Mouse (Mus musculus): ENCODE data around the gene Usp12.

The Usp12 gene

GRCm38 (mm10) chr5:146794853-146795252, at the start of gene Usp12:
Usp12 (minus strand) TSS chr5:146795006.
- DNase-seq (ENCODE audit: low read depth, low spot score): peak; percentile 98

- peak; percentile 44 for DNase-seq (ENCODE audit: low read depth, low spot score)
Measured at GRCm38 (mm10) chr5:146844301-146844941, 49.6 kb upstream of the Usp12 start.

DNA sequence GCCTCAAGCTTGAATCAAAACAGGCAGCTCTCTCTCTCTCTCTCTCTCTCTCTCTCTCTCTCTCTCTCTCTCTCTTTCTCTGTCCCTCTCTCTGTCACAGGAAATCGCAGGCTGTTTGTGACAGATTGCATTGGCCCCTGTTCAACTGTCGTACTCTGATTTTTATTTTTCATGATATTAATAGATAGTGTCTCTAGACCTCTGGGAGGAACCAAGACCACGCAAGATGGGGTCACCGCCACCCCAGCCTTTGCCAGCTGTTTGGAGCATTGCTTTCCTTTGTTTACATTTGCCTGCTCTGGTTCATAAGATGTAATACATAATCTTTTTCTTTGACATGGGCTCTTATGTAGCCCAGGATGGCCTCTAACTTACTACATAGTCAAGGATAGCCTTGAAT, 47.2 kb upstream of the Usp12 start:
- no peak for DNase-seq (ENCODE audit: low read depth, low spot score)

DNA sequence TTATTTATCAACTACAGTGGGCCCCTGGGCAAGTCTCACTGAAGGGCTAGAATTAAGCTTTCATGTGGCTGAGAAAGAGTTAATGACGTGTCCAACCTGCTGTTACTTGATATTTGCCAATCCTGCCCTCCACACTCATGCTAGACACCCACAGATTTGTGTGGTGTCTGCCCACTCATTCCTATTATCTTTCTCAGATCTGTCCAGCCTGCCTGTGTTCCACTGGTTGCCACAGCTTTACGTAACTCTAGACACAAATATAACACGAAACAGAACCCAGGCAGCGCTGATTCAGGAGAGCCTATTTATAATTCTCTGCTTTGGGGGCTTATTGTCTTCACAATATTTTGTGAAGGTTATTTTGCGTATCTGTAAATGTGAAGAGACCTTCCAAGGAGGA, 46.5 kb upstream of the Usp12 start:
- DNase-seq (ENCODE audit: low read depth, low spot score): peak; percentile 63

DNA sequence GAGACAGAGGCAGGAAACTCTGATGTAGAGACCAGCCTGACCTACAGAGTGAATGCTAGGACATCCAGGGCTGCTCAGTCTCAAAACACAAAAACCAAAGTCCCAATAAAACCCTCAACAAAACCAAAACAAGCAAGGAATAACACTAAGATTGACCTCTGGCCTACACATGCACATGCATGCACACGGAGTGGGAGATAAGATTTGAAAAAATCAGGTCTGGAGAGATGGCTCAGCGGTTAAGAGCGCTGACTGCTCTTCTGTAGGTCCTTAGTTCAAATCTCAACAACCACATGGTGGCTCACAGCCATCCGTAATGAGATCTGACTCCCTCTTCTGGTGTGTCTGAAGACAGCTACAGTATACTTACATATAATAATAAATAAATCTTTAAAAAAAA, 45.6 kb upstream of the Usp12 start:
- no peak for DNase-seq (ENCODE audit: low read depth, low spot score)

DNA sequence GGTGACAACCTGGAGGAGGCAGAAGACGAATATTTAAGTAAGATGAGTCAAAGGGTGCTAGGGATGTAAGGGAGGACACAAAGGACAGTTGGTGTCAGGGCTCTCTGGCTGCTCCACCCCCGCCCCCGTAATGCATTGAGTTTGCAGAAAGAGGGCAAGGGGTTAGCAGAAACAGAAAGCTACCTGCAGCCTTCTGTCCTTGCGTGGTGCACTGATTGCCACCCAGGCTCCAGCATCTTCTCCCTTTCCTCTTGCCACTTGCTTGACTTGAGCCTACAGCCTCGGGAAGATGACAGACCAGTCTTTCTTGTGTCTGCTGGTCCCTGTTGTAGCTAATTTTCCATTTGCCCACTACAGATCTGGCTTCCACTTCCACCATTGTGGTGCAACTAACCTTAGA, 45.0 kb upstream of the Usp12 start:
- DNase-seq (ENCODE audit: low read depth, low spot score): no peak

GRCm38 (mm10) chr5:146838836-146839648, 44.2 kb upstream of the Usp12 start:
- no peak for DNase-seq (ENCODE audit: low read depth, low spot score)

DNA sequence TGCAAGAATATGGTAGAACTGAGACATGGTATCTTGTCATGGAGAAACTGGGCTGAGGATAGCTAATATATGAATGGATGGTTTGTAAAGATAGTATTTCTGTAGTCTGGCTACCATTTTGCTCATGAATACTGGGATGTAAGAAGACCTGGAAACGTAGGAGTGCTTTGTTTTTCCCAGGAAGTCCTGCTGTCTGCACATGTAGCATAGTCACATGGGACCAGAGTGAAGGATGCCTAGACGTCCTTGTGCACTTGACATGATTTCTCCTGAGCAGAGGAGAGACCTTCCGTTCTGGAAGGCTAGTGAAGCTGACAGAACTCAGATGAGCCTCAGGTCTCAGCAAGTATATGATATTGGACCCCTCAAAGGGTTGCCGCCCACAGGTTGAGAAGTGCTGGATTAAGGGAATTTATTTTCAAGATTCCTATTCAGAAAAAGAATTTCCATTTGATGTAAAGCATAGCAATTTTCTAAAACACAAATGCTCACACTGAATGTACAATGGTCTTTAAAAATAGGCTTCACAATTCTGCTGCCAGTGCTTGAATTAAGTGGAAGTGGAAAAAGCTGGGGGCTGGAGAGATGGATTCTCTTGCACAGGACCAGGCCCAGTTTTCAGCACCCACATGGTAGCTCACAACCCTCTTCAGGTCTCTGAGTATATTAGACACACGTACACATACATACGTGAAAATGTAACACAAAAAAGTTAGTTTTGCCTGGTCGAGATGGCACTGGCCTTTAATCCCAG, 43.3 kb upstream of the Usp12 start:
- no peak for DNase-seq (ENCODE audit: low read depth, low spot score)

- no peak for DNase-seq (ENCODE audit: low read depth, low spot score)
Measured at GRCm38 (mm10) chr5:146834959-146835358, 40.2 kb upstream of the Usp12 start.

- no peak for DNase-seq (ENCODE audit: low read depth, low spot score)
Measured at GRCm38 (mm10) chr5:146833673-146834201, 38.9 kb upstream of the Usp12 start.

DNA sequence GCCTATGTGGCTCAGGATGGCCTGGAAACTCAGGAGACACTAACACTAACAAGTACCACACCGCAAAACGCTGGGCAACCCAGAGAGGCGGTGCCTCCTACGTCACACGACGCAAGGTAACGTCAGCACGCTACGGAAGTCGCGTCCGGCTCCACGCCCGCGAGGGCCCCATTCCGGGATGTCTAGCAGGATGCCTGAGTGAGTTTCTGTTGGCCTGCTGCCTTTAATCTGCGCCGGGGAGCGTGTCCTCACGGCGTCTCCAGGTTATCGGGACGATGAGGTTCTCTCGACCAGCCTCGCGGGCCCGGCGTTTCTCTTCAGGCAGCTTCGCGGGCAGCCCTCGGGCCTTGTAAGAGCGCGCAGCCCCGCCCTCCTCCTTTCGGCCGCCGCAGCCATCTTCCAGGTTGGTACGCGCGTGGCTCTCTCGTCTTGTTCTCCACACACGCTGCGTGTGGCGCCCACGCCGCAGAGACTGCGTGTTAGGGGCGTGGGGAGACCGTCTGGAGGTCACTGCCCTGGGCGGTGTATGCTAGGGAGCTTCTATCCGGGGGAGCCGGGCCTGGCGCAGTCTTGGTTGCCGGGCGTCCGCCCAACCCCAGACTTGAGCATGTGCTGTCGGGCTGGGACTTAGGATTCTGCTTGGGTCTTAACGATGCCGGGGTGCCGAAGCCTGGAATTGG, 38.1 kb upstream of the Usp12 start, which contains the start of gene Rpl21:
TSS of gene Rpl21 (plus strand) at position 122 of the 680 bp plus-strand sequence.
- peak; percentile 98 for DNase-seq (ENCODE audit: low read depth, low spot score)

DNA sequence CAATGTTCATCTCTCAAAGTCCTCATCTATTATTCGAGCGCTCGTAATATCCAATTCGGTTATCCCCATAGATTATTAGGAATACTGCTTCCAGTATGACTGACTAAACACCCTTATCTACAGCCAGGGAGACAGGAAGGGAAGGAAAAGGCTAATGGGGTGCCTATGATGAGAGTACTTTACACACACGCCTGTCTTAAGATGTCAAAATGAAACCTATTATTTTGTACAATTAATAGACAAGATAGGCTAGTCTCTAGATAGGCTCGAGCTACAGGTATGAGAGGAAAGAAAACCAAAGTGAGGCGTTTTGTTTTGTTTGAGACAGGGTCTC, 37.6 kb upstream of the Usp12 start:
- no peak for DNase-seq (ENCODE audit: low read depth, low spot score)

DNA sequence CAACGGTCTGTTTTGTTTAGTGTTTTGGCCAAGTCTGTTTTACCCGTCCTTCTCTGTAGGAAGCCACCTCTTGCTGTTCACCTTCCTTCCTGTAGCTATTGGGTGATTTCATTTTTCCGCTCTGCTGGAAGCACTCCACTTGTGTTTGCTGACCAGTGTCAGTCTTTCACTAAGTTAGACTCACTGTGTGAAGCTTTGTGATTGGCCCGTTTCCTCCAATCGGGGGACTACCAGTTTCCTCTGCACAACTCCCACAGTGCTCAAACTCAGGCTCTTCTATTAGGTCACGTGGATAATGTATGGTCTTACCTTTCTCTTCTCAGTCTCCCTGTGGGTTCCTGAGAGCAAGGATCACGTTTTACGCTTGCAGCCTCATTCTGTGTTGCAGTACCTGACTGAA, 34.7 kb upstream of the Usp12 start:
- DNase-seq (ENCODE audit: low read depth, low spot score): no peak

- DNase-seq (ENCODE audit: low read depth, low spot score): peak; percentile 58
Measured at GRCm38 (mm10) chr5:146823005-146823404, 28.2 kb upstream of the Usp12 start.

GRCm38 (mm10) chr5:146818906-146819623, 24.3 kb upstream of the Usp12 start:
- no peak for DNase-seq (ENCODE audit: low read depth, low spot score)

- DNase-seq (ENCODE audit: low read depth, low spot score): peak; percentile 77
Measured at GRCm38 (mm10) chr5:146817583-146817982, 22.8 kb upstream of the Usp12 start.

DNA sequence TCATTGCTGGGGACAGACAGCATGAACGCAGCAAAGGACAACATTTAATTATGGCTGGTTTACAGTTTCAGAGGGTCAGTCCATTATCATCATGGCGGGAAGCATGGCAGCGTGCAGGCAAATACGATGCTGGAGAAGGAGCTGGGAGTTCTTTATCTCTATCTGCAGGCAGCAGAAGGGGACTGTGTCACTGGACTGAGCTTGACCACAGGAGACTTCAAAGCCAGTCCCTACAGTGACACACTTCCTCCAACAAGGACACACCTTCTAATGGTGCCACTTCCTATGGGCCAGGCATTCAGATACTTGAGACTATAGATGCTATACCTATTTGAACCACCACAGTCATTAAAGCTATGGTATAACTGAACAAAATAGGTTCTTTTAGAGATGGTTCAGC, 20.6 kb upstream of the Usp12 start:
- DNase-seq (ENCODE audit: low read depth, low spot score): no peak

DNA sequence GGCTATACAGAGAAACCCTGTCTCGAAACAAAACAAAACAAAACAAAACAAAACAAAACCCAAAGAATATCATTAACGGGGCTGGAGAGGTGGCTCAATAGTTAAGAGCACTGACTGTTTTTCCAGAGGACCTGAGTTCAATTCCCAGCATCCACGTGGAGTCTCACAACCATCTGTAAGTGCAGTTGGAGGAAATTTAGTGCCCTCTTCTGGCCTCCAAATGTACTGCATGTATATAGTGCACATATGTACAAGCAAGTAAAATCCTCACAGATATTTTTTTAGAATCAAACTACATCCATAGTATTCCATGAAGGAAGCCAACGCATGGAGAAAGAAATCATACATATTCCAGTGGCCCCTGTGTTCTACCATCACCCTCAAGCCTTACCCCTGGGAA, 18.6 kb upstream of the Usp12 start:
- no peak for DNase-seq (ENCODE audit: low read depth, low spot score)

DNA sequence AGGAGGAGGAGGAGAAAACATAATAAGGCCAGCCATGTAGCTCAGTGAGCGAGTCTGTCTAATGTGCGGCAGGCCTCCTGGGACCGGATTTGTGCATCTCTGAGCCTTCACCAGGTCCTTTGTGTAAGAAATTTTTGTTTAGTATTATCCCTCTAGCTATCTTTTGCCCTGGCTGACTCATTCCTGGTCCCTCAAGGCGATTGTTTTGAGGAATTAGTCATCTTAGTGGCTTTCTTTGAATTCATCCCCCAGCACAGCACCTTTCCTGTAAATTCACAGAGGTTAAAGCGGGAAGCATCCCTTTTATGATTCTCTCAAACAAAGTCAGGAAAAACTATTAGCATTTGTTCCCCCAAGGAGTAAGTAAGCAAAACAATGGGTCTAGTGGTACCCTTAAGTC, 18.1 kb upstream of the Usp12 start:
- no peak for DNase-seq (ENCODE audit: low read depth, low spot score)

- DNase-seq (ENCODE audit: low read depth, low spot score): peak; percentile 73
Measured at GRCm38 (mm10) chr5:146809951-146810350, 15.1 kb upstream of the Usp12 start.

DNA sequence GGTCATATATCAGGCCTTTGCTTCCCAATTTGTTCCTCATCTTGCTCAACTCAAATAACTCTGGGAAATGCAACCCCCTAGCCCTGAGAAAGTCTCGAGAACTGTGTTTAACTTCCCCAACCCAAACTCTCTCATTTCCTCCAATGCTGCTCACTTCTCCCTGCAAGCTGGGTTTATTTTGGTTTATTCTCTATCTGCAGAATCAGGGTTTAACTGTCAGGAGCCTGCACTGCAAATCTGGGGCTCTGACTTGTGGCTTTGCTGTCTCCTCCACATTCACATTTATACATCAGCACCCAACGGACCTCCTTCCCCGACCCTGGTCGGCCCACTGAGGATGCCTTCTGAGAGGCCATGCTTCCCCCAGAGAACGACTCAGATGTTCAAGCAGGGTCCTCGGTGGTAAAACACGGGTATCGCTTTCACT, 11.2 kb upstream of the Usp12 start:
- no peak for DNase-seq (ENCODE audit: low read depth, low spot score)
